Mouse (Mus musculus) urinary bladder, postnatal 36 days (tissue): ENCODE data around the gene Aif1l.

Experiments used
- DNase-seq, 2 experiments: peaks; one replicate each; pipeline ENCODE4 v3.0.0; 2022; ENCODE audit warnings: low spot score in 2 of 2, mixed read lengths in 1 of 2

Gene Aif1l

DNA sequence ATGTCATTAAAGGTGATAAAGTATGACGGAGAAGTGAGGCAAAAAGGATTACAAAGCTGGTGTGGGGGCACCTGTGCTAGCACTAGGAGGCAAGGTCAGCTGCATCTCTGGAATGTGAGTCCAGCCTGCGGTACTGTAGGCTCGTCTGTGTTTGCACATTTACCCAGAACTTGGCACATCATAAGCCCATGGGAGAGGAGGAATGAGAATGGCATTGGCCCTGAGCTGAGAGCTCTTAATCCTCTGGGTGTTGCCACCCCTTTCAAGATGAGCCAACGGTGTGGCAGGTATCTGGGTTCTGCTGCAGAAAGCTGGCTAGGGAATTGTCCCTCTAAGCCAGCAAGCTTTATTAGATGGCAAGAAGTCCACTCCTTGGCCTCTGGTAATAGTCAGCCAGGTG is 69.8 kb downstream of the Aif1l start:
- DNase-seq = no peak

DNA sequence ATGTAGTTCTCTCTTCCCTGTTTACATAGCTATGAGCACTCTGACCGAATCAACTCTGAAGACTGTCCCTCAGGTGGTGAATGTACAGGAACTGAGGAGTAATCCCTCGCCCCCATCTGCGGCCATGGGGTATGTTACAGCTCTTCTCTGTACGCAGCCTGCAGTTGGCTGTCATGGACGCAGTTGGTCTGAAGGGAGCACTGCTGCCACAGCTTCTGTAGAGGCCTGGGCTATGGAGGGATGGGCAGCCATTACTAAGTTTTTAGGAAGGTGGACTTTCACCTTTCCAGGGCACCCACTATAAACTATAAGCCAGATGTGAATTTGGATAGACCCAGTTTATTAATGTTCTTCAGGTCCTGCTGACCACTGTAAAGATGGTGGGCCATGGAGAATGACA is 70.3 kb downstream of the Aif1l start:
- DNase-seq = no peak
